Mouse (Mus musculus): ENCODE data around the gene Calm4. TPM values are rescaled to one million over a fixed set of nuclear protein-coding genes. Genes with fewer than 3 reads are reported as not detected.
"Not testable (repeated sequence)": the region's sequence is repeated elsewhere in the genome, so short reads cannot be mapped to it uniquely, and the experiment has no call there.

The Calm4 gene
- polyA plus RNA-seq, 1 experiment, result 0.18 TPM

DNA sequence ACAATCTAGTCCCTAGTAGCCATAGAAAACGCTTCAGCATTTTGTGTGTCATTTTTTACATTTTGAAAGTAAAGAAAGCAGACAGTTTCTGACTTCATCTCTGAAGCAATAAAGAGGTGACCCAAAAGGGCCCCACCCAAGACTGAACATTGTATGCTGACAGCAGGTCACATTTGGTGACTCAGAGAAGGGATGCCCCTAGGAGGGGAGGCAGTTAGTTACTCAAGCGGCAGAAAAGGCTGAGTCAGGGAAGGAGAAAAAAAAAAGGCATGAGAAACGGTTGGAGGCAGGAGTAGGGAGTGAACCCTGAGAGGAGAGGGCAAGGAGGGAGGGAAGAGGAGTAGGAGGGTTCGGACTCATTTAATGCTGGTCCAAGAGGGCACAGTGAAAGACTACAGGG, 15.5 kb upstream of the Calm4 start:
- TF ChIP-seq POLR2A (IDR thresholded peaks at IDR 0.05; ENCODE audit: borderline replicate concordance, extremely low read depth, insufficient read depth, insufficient read length, poor library complexity, severe bottlenecking) (no peak), CTCF (IDR thresholded peaks at IDR 0.05; ENCODE audit: borderline replicate concordance, extremely low read depth, insufficient read depth, insufficient read length) (no peak)
- DNase-seq (ENCODE audit: low read depth), result no peak

DNA sequence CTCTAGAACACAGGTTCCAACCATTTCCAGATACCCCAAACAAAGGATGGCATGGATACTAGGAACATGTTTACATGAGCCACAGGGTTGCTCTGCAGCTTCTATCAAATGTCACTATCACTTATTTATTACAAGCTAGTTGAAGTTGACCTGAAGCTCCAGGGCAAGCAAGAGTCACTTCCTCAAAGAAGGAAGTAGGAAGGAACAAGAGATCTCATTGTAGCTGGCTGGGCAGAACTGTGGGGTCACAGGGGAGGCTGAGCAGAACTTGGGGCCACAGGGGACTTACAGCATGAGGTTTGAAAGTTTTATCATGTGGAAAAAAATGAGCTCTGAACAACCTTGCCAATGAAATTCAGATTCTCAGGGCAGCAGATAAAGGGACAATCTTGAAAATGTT, 11.8 kb upstream of the Calm4 start:
- TF ChIP-seq CTCF (IDR thresholded peaks at IDR 0.05; ENCODE audit: borderline replicate concordance, extremely low read depth, insufficient read depth, insufficient read length) (no peak), POLR2A (IDR thresholded peaks at IDR 0.05; ENCODE audit: borderline replicate concordance, extremely low read depth, insufficient read depth, insufficient read length, poor library complexity, severe bottlenecking) (no peak)
- DNase-seq (ENCODE audit: low read depth), result no peak

DNA sequence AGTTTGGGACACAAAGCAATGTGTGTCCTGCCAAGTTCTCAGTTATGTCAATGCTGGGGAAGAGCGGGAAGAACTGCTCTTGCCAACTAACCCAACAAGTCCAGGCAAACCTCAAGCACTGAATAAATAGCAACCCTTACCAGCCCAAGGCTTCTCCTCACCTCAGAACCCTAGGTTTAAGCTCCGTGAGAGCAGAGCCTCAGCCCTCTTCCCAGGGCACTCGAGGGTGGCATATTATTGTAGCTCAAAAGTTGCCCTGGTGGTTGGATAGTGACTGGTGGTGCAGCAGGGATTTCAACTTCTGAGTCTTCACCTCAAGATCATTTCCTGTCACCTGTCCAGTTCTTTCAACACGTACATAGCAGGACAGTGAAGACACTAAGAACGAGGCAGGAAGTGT, 6.0 kb upstream of the Calm4 start:
- DNase-seq (ENCODE audit: low read depth), result no peak
- no peak for TF ChIP-seq CTCF (IDR thresholded peaks at IDR 0.05; ENCODE audit: borderline replicate concordance, extremely low read depth, insufficient read depth, insufficient read length)
- no peak for TF ChIP-seq POLR2A (IDR thresholded peaks at IDR 0.05; ENCODE audit: borderline replicate concordance, extremely low read depth, insufficient read depth, insufficient read length, poor library complexity, severe bottlenecking)

DNA sequence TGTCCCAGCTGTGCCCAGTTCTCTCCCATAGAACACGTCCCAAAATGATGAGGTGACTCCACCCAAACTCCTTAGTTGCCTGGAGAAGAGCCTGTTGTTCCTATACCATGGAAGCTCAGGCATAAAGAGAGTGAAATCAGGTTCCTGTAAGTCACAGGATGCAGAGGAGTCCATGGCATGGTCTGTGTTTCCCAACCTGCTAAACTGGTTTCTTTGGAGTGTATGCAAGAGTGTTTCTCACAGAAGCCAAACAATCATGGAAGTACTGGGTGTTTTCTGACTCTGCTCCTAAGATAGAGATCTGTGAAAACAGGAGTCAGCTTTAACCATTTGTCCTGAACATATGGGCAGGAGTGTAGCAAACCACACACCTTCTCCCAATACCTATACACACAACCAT, 5.6 kb upstream of the Calm4 start:
- TF ChIP-seq POLR2A (IDR thresholded peaks at IDR 0.05; ENCODE audit: borderline replicate concordance, extremely low read depth, insufficient read depth, insufficient read length, poor library complexity, severe bottlenecking) (no peak), CTCF (IDR thresholded peaks at IDR 0.05; ENCODE audit: borderline replicate concordance, extremely low read depth, insufficient read depth, insufficient read length) (no peak)
- no peak for DNase-seq (ENCODE audit: low read depth)

DNA sequence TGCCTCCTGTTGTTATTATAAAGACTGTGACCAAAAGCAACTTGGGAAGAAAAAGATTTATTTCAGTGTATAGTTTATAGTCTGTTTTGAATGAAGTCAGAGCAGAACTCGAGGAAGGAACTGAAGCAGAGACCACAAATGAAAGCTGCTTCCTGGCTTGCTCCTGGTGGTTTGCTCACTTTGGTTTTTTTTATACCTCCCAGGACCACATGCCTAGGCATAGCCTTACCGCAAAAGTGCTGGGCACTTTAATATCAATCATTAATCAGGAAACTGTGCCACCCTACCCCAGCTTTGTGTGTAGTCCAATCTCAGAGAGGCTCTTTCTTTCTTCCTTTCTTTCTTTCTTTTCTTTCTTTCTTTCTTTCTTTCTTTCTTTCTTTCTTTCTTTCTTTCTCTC, 5.1 kb upstream of the Calm4 start:
- TF ChIP-seq CTCF (IDR thresholded peaks at IDR 0.05; ENCODE audit: borderline replicate concordance, extremely low read depth, insufficient read depth, insufficient read length), result no peak
- TF ChIP-seq POLR2A (IDR thresholded peaks at IDR 0.05; ENCODE audit: borderline replicate concordance, extremely low read depth, insufficient read depth, insufficient read length, poor library complexity, severe bottlenecking), result no peak

DNA sequence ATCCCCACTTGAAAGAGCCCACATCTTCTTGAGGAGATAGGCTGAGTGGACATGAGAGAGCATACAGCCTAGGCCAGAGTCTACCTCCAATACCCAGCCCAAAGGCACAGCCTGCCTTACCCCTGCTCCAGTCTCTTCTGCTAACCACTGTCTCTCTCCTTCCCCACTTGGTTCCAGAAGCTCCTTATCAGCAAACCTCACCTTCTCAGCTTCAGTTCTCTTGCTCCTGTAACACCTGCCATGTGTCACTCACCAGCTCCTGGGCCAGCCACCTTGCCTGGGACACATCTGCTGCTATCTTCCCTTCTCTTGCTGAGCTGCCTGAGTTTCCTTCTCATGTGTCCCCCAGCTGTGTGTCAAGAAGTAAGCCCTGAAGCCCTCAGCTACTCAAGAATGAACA, 3.9 kb upstream of the Calm4 start:
- not testable (repeated sequence) for DNase-seq (ENCODE audit: low read depth)

More for the DNA sequence above, 5.1 kb upstream of the Calm4 start:
- DNase-seq (ENCODE audit: low read depth), result no peak

DNA sequence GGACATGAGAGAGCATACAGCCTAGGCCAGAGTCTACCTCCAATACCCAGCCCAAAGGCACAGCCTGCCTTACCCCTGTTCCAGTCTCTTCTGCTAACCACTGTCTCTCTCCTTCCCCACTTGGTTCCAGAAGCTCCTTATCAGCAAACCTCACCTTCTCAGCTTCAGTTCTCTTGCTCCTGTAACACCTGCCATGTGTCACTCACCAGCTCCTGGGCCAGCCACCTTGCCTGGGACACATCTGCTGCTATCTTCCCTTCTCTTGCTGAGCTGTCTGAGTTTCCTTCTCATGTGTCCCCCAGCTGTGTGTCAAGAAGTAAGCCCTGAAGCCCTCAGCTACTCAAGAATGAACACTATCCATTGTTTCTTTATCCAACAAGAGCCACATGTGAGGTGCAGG, 3.1 kb downstream of the Calm4 start:
- DNase-seq (ENCODE audit: low read depth), result not testable (repeated sequence)

DNA sequence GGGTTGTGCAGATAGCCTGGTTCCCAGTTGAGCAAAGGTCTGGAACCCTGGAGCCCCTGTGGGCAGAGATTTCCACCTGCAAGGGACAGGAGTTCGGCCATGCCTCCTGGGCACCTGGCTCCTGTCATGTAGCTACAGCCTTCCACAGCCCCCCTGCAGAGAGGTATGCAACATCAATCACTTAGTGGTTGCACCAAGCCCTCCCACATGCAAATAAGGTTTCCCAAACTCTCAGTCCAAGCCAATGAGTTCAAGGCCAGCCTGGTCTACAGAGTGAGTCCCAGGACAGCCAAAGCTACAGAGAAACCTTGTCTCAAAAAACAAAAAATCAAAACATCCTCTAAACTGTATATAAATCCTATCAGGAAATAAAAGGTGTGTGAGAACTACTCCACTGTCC, 12.8 kb downstream of the Calm4 start:
- DNase-seq (ENCODE audit: low read depth), result no peak
- TF ChIP-seq POLR2A (IDR thresholded peaks at IDR 0.05; ENCODE audit: borderline replicate concordance, extremely low read depth, insufficient read depth, insufficient read length, poor library complexity, severe bottlenecking) (no peak), CTCF (IDR thresholded peaks at IDR 0.05; ENCODE audit: borderline replicate concordance, extremely low read depth, insufficient read depth, insufficient read length) (no peak)

DNA sequence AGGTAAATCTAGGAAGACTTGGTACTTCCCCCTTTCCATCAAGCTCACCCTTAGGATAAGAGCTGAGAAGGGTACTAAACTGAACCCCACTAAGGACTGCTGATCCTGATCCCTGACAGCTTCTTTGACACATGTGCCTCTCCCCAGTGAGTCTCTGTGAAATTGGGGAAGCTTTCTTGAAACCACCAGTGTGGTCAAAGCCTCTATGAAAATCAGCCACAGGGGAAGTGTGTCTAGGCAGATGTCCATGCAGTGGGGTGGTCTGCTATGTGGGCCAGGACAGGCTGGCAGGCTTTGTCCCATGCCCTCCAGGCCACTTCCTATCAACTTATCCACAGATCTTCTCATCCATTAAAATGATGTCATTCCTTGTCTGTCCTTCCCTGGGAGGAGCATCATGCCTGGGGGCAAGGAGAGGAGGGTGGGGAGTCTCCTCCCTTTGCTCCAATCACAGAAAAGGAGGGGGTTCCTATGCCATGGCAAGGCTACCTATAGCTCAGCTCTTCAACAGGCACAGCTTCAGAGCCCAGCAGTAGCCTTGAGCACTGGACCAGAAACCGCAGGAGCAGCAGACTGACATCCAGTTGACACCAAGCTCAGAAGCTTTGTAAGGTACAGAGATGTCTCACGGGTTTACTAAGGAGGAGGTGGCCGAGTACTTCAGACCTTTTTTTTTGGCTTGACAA, 16.2 kb downstream of the Calm4 start, which contains the start of gene Calm5:
Calm5 (plus strand) TSS at position 526 of the 686 bp plus-strand sequence.
- not testable (repeated sequence) for DNase-seq (ENCODE audit: low read depth)

DNA sequence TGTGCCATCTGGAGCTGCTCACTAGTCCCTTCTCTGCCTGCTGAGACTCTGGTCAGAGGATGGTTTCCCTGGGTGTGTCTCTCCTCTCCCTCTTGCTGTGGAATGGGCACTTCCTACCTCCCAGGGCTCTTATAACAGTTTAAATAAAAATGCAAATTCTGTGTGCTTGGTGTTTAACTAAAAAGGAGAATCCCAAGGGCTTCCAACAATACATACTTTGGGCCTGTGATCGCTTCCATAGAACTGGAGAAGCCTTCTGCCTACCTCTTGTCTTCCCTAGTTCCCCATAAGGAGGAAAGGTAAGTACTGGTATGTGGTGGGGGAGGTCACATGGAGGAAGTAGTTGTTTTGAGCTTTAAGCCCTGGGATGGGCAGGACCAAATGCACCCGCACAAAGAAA, 17.3 kb downstream of the Calm4 start:
- TF ChIP-seq POLR2A (IDR thresholded peaks at IDR 0.05; ENCODE audit: borderline replicate concordance, extremely low read depth, insufficient read depth, insufficient read length, poor library complexity, severe bottlenecking) (no peak), CTCF (IDR thresholded peaks at IDR 0.05; ENCODE audit: borderline replicate concordance, extremely low read depth, insufficient read depth, insufficient read length) (no peak)
- no peak for DNase-seq (ENCODE audit: low read depth)

DNA sequence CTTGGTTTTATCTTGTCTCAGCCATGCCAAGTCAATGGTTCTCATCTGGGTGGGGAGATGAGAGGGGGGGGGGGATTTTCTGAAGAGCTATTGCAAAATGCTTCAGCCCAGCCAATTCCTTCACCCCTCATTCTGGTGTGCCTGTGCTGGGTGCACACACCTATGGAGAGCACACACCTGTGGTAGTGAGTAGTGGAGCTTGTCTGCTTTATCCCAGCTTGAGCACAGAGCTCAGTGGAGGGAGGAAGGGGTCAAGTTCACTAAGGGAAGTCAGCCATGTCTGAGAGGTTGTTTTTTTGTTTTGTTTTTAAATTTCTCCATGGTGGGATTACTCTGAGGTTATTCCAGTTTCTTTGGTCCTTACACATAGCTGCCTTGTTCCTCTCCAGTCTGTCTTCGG, 18.7 kb downstream of the Calm4 start:
- DNase-seq (ENCODE audit: low read depth), result no peak
- TF ChIP-seq CTCF (IDR thresholded peaks at IDR 0.05; ENCODE audit: borderline replicate concordance, extremely low read depth, insufficient read depth, insufficient read length), result no peak
- TF ChIP-seq POLR2A (IDR thresholded peaks at IDR 0.05; ENCODE audit: borderline replicate concordance, extremely low read depth, insufficient read depth, insufficient read length, poor library complexity, severe bottlenecking), result no peak

DNA sequence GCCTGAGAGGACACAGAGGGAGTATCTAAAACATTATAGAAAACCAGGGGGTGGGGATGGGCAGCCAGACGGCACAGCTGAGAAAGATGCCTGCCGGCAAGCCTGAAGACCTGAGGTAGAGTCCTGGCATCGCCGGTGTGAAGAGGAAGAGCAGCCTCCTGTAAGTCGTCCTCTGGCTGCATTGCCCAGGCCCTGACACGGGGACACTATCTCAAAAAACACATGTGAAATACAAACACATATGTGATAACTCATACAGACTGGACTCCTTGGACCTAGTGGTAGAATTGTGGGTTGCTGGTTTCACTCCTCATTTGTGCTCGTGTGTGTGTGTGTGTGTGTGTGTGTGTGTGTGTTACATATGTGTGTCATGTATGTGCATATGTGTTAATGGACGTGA, 23.7 kb downstream of the Calm4 start:
- TF ChIP-seq CTCF (IDR thresholded peaks at IDR 0.05; ENCODE audit: borderline replicate concordance, extremely low read depth, insufficient read depth, insufficient read length), result no peak
- no peak for DNase-seq (ENCODE audit: low read depth)

DNA sequence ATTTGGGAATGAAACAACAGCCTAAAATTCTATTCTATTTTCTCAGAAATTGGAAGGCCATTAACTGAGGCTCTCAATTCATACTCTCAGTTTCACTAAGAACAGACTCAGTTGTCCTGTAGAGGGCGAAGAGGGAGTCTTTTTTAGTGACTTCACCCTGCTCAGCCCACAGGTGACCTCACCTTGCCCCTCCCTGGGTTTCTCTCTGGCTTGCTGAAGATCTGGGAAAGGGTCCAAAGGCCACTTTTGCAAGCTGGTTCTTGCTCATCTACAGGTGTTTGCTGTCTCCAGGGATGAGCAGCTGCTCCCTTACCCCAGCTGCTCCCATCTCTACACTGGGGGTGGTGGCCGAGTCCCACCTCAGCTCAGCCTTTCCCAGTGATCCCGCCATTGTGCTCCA, 24.8 kb downstream of the Calm4 start:
- no peak for DNase-seq (ENCODE audit: low read depth)
- no peak for TF ChIP-seq POLR2A (IDR thresholded peaks at IDR 0.05; ENCODE audit: borderline replicate concordance, extremely low read depth, insufficient read depth, insufficient read length, poor library complexity, severe bottlenecking)
- no peak for TF ChIP-seq CTCF (IDR thresholded peaks at IDR 0.05; ENCODE audit: borderline replicate concordance, extremely low read depth, insufficient read depth, insufficient read length)

Measured in brain, embryonic 14.5 days (tissue).